Mouse (Mus musculus): ENCODE results near the gene Ly6g6c. TPM values are rescaled to one million over a fixed set of nuclear protein-coding genes. Genes with fewer than 3 reads are reported as not detected.

Gene Ly6g6c
- total RNA-seq, 1 experiment from 2014 or later: not detected

GRCm38 (mm10) chr17:35090166-35090932 is 25.2 kb downstream of the Ly6g6c start:
- ATAC-seq (replicated peaks in 1 of 2; ENCODE audit: insufficient read depth in 1 of 2, low FRiP score in 2 of 2, low TSS enrichment in 1 of 2, low read depth in 1 of 2, poor library complexity in 2 of 2, severe bottlenecking in 2 of 2): 0 out of 4 replicates have a peak, but pooled peaks of 1 of the 2 experiments have one; percentile 9

GRCm38 (mm10) chr17:35092403-35093198 is 27.4 kb downstream of the Ly6g6c start:
- ATAC-seq (replicated peaks in 1 of 2; ENCODE audit: insufficient read depth in 1 of 2, low FRiP score in 2 of 2, low TSS enrichment in 1 of 2, low read depth in 1 of 2, poor library complexity in 2 of 2, severe bottlenecking in 2 of 2): no peak

GRCm38 (mm10) chr17:35094475-35095365 is 29.5 kb downstream of the Ly6g6c start:
- ATAC-seq (replicated peaks in 1 of 2; ENCODE audit: insufficient read depth in 1 of 2, low FRiP score in 2 of 2, low TSS enrichment in 1 of 2, low read depth in 1 of 2, poor library complexity in 2 of 2, severe bottlenecking in 2 of 2): no peak

- ATAC-seq (replicated peaks in 1 of 2; ENCODE audit: insufficient read depth in 1 of 2, low FRiP score in 2 of 2, low TSS enrichment in 1 of 2, low read depth in 1 of 2, poor library complexity in 2 of 2, severe bottlenecking in 2 of 2): no peak
Observed at GRCm38 (mm10) chr17:35096597-35096996, 31.4 kb downstream of the Ly6g6c start.

GRCm38 (mm10) chr17:35097164-35097655 is 32.0 kb downstream of the Ly6g6c start:
- no peak for ATAC-seq (replicated peaks in 1 of 2; ENCODE audit: insufficient read depth in 1 of 2, low FRiP score in 2 of 2, low TSS enrichment in 1 of 2, low read depth in 1 of 2, poor library complexity in 2 of 2, severe bottlenecking in 2 of 2)

- ATAC-seq (replicated peaks in 1 of 2; ENCODE audit: insufficient read depth in 1 of 2, low FRiP score in 2 of 2, low TSS enrichment in 1 of 2, low read depth in 1 of 2, poor library complexity in 2 of 2, severe bottlenecking in 2 of 2): no peak
Observed at GRCm38 (mm10) chr17:35100196-35100765, 35.1 kb downstream of the Ly6g6c start.

- no peak for ATAC-seq (replicated peaks in 1 of 2; ENCODE audit: insufficient read depth in 1 of 2, low FRiP score in 2 of 2, low TSS enrichment in 1 of 2, low read depth in 1 of 2, poor library complexity in 2 of 2, severe bottlenecking in 2 of 2)
Observed at GRCm38 (mm10) chr17:35101161-35101560, 36.0 kb downstream of the Ly6g6c start.

- ATAC-seq (replicated peaks in 1 of 2; ENCODE audit: insufficient read depth in 1 of 2, low FRiP score in 2 of 2, low TSS enrichment in 1 of 2, low read depth in 1 of 2, poor library complexity in 2 of 2, severe bottlenecking in 2 of 2): no peak
Observed at GRCm38 (mm10) chr17:35102299-35102698, 37.1 kb downstream of the Ly6g6c start.

GRCm38 (mm10) chr17:35103221-35103690 is 38.1 kb downstream of the Ly6g6c start:
- no peak for ATAC-seq (replicated peaks in 1 of 2; ENCODE audit: insufficient read depth in 1 of 2, low FRiP score in 2 of 2, low TSS enrichment in 1 of 2, low read depth in 1 of 2, poor library complexity in 2 of 2, severe bottlenecking in 2 of 2)

- no peak for ATAC-seq (replicated peaks in 1 of 2; ENCODE audit: insufficient read depth in 1 of 2, low FRiP score in 2 of 2, low TSS enrichment in 1 of 2, low read depth in 1 of 2, poor library complexity in 2 of 2, severe bottlenecking in 2 of 2)
Observed at GRCm38 (mm10) chr17:35104079-35104478, 38.9 kb downstream of the Ly6g6c start.

- ATAC-seq (replicated peaks in 1 of 2; ENCODE audit: insufficient read depth in 1 of 2, low FRiP score in 2 of 2, low TSS enrichment in 1 of 2, low read depth in 1 of 2, poor library complexity in 2 of 2, severe bottlenecking in 2 of 2): no peak; a peak in 1 of 4 replicates
Observed at GRCm38 (mm10) chr17:35104754-35105153, 39.6 kb downstream of the Ly6g6c start.

GRCm38 (mm10) chr17:35105740-35106389 is 40.7 kb downstream of the Ly6g6c start:
- ATAC-seq (replicated peaks in 1 of 2; ENCODE audit: insufficient read depth in 1 of 2, low FRiP score in 2 of 2, low TSS enrichment in 1 of 2, low read depth in 1 of 2, poor library complexity in 2 of 2, severe bottlenecking in 2 of 2): no peak

- no peak for ATAC-seq (replicated peaks in 1 of 2; ENCODE audit: insufficient read depth in 1 of 2, low FRiP score in 2 of 2, low TSS enrichment in 1 of 2, low read depth in 1 of 2, poor library complexity in 2 of 2, severe bottlenecking in 2 of 2)
Observed at GRCm38 (mm10) chr17:35106522-35106921, 41.3 kb downstream of the Ly6g6c start.

- ATAC-seq (replicated peaks in 1 of 2; ENCODE audit: insufficient read depth in 1 of 2, low FRiP score in 2 of 2, low TSS enrichment in 1 of 2, low read depth in 1 of 2, poor library complexity in 2 of 2, severe bottlenecking in 2 of 2): no peak
Observed at GRCm38 (mm10) chr17:35108097-35108496, 42.9 kb downstream of the Ly6g6c start, which contains the start of gene Ly6g5c. Gene Ly6g5c, plus strand, starts transcription at chr17:35108279.

GRCm38 (mm10) chr17:35111774-35112173 is 46.6 kb downstream of the Ly6g6c start:
- ATAC-seq (replicated peaks in 1 of 2; ENCODE audit: insufficient read depth in 1 of 2, low FRiP score in 2 of 2, low TSS enrichment in 1 of 2, low read depth in 1 of 2, poor library complexity in 2 of 2, severe bottlenecking in 2 of 2): no peak

Data from hematopoietic stem cell, adult 5-6 weeks (primary cell).